Comparison of ENCODE assay signal across 8 mouse cellular contexts in the genomic region with DNA sequence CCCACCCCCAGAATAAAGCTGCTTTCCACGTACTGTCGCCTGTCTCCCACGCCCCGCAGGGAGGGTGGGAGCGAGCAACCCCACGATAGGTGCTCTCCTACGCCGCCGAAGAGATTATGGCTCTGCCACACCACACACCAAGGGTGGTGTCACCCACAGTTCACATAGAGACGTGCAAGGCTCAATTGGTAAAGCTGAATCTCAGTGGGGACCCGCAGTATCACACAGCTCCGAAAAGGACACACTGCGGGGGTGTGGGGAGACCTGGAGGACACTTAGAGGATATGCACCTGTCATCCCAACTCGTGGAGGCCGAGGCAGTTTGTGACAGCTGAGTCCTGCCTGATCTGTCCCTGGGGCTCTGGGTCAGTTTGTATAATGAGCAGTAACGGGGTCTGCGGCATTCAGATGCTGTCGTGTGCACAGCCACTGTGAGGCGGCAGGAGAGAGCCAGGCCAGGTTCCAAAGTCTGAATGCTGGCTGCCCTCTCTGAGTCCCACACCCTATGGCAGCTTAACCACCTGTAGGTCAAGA. TPM values are rescaled to one million over a fixed set of nuclear protein-coding genes. Genes with fewer than 3 reads are reported as not detected.
DNase-seq lines count a peak whose midpoint lies in the region; ATAC-seq and TF ChIP-seq lines count a peak whose summit lies in the region.

No protein-coding gene starts in this region.

- 4% methylated on average over 19 of the region's 19 CpGs for WGBS in bone marrow, adult 2 months
- 2% methylated on average over 19 of the region's 19 CpGs for WGBS in forebrain, embryonic 14.5 days
- WGBS in midbrain, embryonic 12.5 days: 4% methylated on average over 19 of the region's 19 CpGs

- ATAC-seq in forebrain, embryonic 14.5 days: no peak; the same call in 1 of the 2 replicates
- peak; percentile 48 for ATAC-seq in midbrain, embryonic 12.5 days (ENCODE audit: low FRiP score, low read depth)

- H3K9me3 ChIP-seq in forebrain, embryonic 14.5 days (replicated peaks; ENCODE audit: control insufficient read depth, low read length): no peaks in the 10 kb centered on the region
- no peaks in the 10 kb centered on the region for H3K9me3 ChIP-seq in midbrain, embryonic 12.5 days

- H3K36me3 ChIP-seq in forebrain, embryonic 14.5 days (ENCODE audit: control insufficient read depth, insufficient read depth, low read length): peaks cover 20% of the 10 kb centered on the region
- peaks cover 24% of the 10 kb centered on the region for H3K36me3 ChIP-seq in midbrain, embryonic 12.5 days

- H3K4me2 ChIP-seq in forebrain, embryonic 14.5 days (ENCODE audit: low read length): peak overlapping the region; percentile 95
- H3K4me2 ChIP-seq in midbrain, embryonic 12.5 days (replicated peaks): peak overlapping the region; percentile 96

- peak overlapping the region; percentile 99; the same call in 1 of the 2 replicates for H3K27ac ChIP-seq in bone marrow, adult 2 months (ENCODE audit: control insufficient read depth, insufficient read depth, low read depth, low read length, poor library complexity)
- peak overlapping the region; percentile 94 for H3K27ac ChIP-seq in forebrain, embryonic 14.5 days (ENCODE audit: low read depth, low read length)
- peak overlapping the region; percentile 92 for H3K27ac ChIP-seq in midbrain, embryonic 12.5 days (replicated peaks)

- TF ChIP-seq POLR2A in bone marrow, adult 2 months (IDR thresholded peaks at IDR 0.05; ENCODE audit: borderline replicate concordance, control insufficient read depth, low read depth, low read length): no peak

- H3K4me1 ChIP-seq in bone marrow, adult 2 months (ENCODE audit: control insufficient read depth, insufficient read depth, low read length): peaks cover 3% of the 10 kb centered on the region
- H3K4me1 ChIP-seq in forebrain, embryonic 14.5 days (ENCODE audit: control insufficient read depth, insufficient read depth, low read length): peaks cover 9% of the 10 kb centered on the region
- H3K4me1 ChIP-seq in midbrain, embryonic 12.5 days: peaks cover 26% of the 10 kb centered on the region

- intact Hi-C loops in gastrocnemius, postnatal 14 days (cut with DNase I; ENCODE audit: low total_unique reads): no loop called here

- peaks cover 32% of the 10 kb centered on the region for H3K27me3 ChIP-seq in forebrain, embryonic 14.5 days (replicated peaks; ENCODE audit: control insufficient read depth, insufficient read depth, low read length)
- H3K27me3 ChIP-seq in midbrain, embryonic 12.5 days: peaks cover 41% of the 10 kb centered on the region

- peak overlapping the region; percentile 76 for H3K9ac ChIP-seq in forebrain, embryonic 14.5 days (ENCODE audit: low read length)
- peak overlapping the region; percentile 74 for H3K9ac ChIP-seq in midbrain, embryonic 12.5 days (replicated peaks)

- DNase-seq in gastrocnemius, adult 18-20 months (ENCODE audit: low spot score): peak; percentile 64
- DNase-seq in gastrocnemius, postnatal 14 days: no peak
- peak; percentile 42 for DNase-seq in forebrain, embryonic 14.5 days (ENCODE audit: low spot score)
- peak; percentile 49 for DNase-seq in kidney, adult 18-20 months
- DNase-seq in natural killer cell, adult 2 months (ENCODE audit: low spot score in 2 of 2): no peak
- no peak for DNase-seq in testis, postnatal 14 days (ENCODE audit: low spot score)

- no peak for TF ChIP-seq CTCF in bone marrow, adult 2 months (IDR thresholded peaks at IDR 0.05; ENCODE audit: control insufficient read depth, insufficient read depth, low read length)

- H3K4me3 ChIP-seq in bone marrow, adult 2 months (replicated peaks; ENCODE audit: control insufficient read depth, low read depth, low read length): peak overlapping the region; percentile 95
- peak overlapping the region; percentile 56 for H3K4me3 ChIP-seq in forebrain, embryonic 14.5 days (ENCODE audit: low read depth, low read length)
- peak overlapping the region; percentile 71 for H3K4me3 ChIP-seq in midbrain, embryonic 12.5 days

RNA-seq across cellular contexts. Expression of a gene that starts 8.8 kb away (rescaled TPM):
- total RNA-seq in gastrocnemius, adult 18-20 months (2021): 100 to 1,000 TPM in 1 of 2 experiments, 10 to 100 TPM in 1; 59.9 to 118 TPM
- 1 to 10 TPM; 1.8 to 5.5 TPM for total RNA-seq in gastrocnemius, postnatal 14 days (2021)
- not detected in 2 replicates for polyA plus RNA-seq in bone marrow, adult 2 months (2011; ENCODE audit: insufficient read depth, insufficient read length, low replicate concordance, missing spikeins)
- polyA plus RNA-seq in forebrain, embryonic 14.5 days (2014; fragmentation: Nextera tagmentation; extraction: Ambion mirVana): not detected in 2 replicates
- polyA plus RNA-seq in midbrain, embryonic 12.5 days (2016; fragmentation: Nextera tagmentation; extraction: Ambion mirVana): not detected in 2 replicates

RNA-seq across cellular contexts. Expression of a gene that starts 9.4 kb away (rescaled TPM):
- total RNA-seq in gastrocnemius, adult 18-20 months (2021): not detected
- not detected for total RNA-seq in gastrocnemius, postnatal 14 days (2021)
- not detected in 2 replicates for polyA plus RNA-seq in bone marrow, adult 2 months (2011; ENCODE audit: insufficient read depth, insufficient read length, low replicate concordance, missing spikeins)
- not detected in 2 replicates for polyA plus RNA-seq in forebrain, embryonic 14.5 days (2014; fragmentation: Nextera tagmentation; extraction: Ambion mirVana)
- polyA plus RNA-seq in midbrain, embryonic 12.5 days (2016; fragmentation: Nextera tagmentation; extraction: Ambion mirVana): 0.18 TPM in 1 of 2 replicates, not detected in the other

RNA-seq across cellular contexts. Expression of a gene that starts 10.2 kb away (rescaled TPM):
- 10 to 100 TPM; 25.5 to 28.4 TPM for total RNA-seq in gastrocnemius, adult 18-20 months (2021)
- total RNA-seq in gastrocnemius, postnatal 14 days (2021): 10 to 100 TPM; 21.2 to 24.8 TPM
- 7.2 and 23.2 TPM in 2 replicates for polyA plus RNA-seq in bone marrow, adult 2 months (2011; ENCODE audit: insufficient read depth, insufficient read length, low replicate concordance, missing spikeins)
- polyA plus RNA-seq in forebrain, embryonic 14.5 days (2014; fragmentation: Nextera tagmentation; extraction: Ambion mirVana): 49.0 and 50.0 TPM in 2 replicates
- polyA plus RNA-seq in midbrain, embryonic 12.5 days (2016; fragmentation: Nextera tagmentation; extraction: Ambion mirVana): 77.3 and 79.6 TPM in 2 replicates

RNA-seq across cellular contexts. Expression of a gene that starts 16.6 kb away (rescaled TPM):
- 1,000 to 10,000 TPM; 1,320 to 1,335 TPM for total RNA-seq in gastrocnemius, adult 18-20 months (2021)
- 100 to 1,000 TPM; 892 to 898 TPM for total RNA-seq in gastrocnemius, postnatal 14 days (2021)
- polyA plus RNA-seq in bone marrow, adult 2 months (2011; ENCODE audit: insufficient read depth, insufficient read length, low replicate concordance, missing spikeins): 347 and 468 TPM in 2 replicates
- 474 and 520 TPM in 2 replicates for polyA plus RNA-seq in forebrain, embryonic 14.5 days (2014; fragmentation: Nextera tagmentation; extraction: Ambion mirVana)
- polyA plus RNA-seq in midbrain, embryonic 12.5 days (2016; fragmentation: Nextera tagmentation; extraction: Ambion mirVana): 531 and 534 TPM in 2 replicates

RNA-seq across cellular contexts. Expression of a gene that starts 25.3 kb away (rescaled TPM):
- total RNA-seq in gastrocnemius, adult 18-20 months (2021): 10 to 100 TPM; 15.3 to 17.1 TPM
- 10 to 100 TPM; 12.3 to 12.8 TPM for total RNA-seq in gastrocnemius, postnatal 14 days (2021)
- polyA plus RNA-seq in bone marrow, adult 2 months (2011; ENCODE audit: insufficient read depth, insufficient read length, low replicate concordance, missing spikeins): 11.1 and 29.0 TPM in 2 replicates
- 44.0 and 45.5 TPM in 2 replicates for polyA plus RNA-seq in forebrain, embryonic 14.5 days (2014; fragmentation: Nextera tagmentation; extraction: Ambion mirVana)
- polyA plus RNA-seq in midbrain, embryonic 12.5 days (2016; fragmentation: Nextera tagmentation; extraction: Ambion mirVana): 58.6 and 64.9 TPM in 2 replicates

Comparison
In these comparisons a context has a peak if more than half of its experiments do, and no peak if none do; other contexts are left out.
1. DNase-seq: peak in gastrocnemius, adult 18-20 months (single experiment), forebrain, embryonic 14.5 days (single experiment) and kidney, adult 18-20 months (single experiment); none in gastrocnemius, postnatal 14 days (single experiment), natural killer cell, adult 2 months (0 of 2) and testis, postnatal 14 days (single experiment).
2. Peak in every context shown above with its lines, with median percentiles within 50 percentile points of each other: H3K27ac ChIP-seq and H3K4me3 ChIP-seq.